Mouse (Mus musculus) limb, embryonic 12.5 days (tissue): ENCODE results near the gene Lcn4. TPM values are rescaled to one million over a fixed set of nuclear protein-coding genes. Genes with fewer than 3 reads are reported as not detected.

Source experiments
- ATAC-seq: fragments of 200-750 bp; cut with Nextera tagmentation; 2 replicates; pipeline ENCODE4 v1.8.0; 2017; ENCODE audit warnings: low read depth, moderate TSS enrichment; ENCODE audit not compliant: insufficient number of reproducible peaks, insufficient read depth, low FRiP score, low TSS enrichment
- H3K27ac ChIP-seq: fragments of 300-500 bp; sonication (generic); 2 replicates; pipeline ENCODE4 v1.5.1; 2016; ENCODE audit warnings: mild to moderate bottlenecking, moderate library complexity
- H3K27me3 ChIP-seq: fragments of 300-500 bp; sonication (generic); 2 replicates; pipeline ENCODE4 v1.6.1; 2016; ENCODE audit warnings: mild to moderate bottlenecking, moderate library complexity
- H3K36me3 ChIP-seq: fragments of 300-500 bp; sonication (generic); 2 replicates; pipeline ENCODE4 v1.6.1; 2016; ENCODE audit warnings: mild to moderate bottlenecking, moderate library complexity
- H3K4me1 ChIP-seq: fragments of 300-500 bp; sonication (generic); replicated peaks from 2 replicates; pipeline ENCODE4 v1.6.1; 2016
- H3K4me2 ChIP-seq: fragments of 300-500 bp; sonication (generic); 2 replicates; pipeline ENCODE4 v1.6.1; 2016; ENCODE audit warnings: mild to moderate bottlenecking, moderate library complexity
- H3K4me3 ChIP-seq: fragments of 300-500 bp; sonication (generic); replicated peaks from 2 replicates; pipeline ENCODE4 v1.5.1; 2016; ENCODE audit warnings: mild to moderate bottlenecking
- H3K9ac ChIP-seq: fragments of 300-500 bp; sonication (generic); replicated peaks from 2 replicates; pipeline ENCODE4 v1.6.1; 2016; ENCODE audit warnings: mild to moderate bottlenecking, moderate library complexity
- H3K9me3 ChIP-seq: fragments of 300-500 bp; sonication (generic); 2 replicates; pipeline ENCODE4 v1.6.1; 2016; ENCODE audit warnings: mild to moderate bottlenecking, moderate library complexity
- WGBS: fragments of 180-500 bp; shearing (Covaris S2); methylation state at CpG from one replicate; pipeline ENCODE4 v1.1.7; 2016; 5-methylcytosine and 5-hydroxymethylcytosine counted together
- polyA plus RNA-seq: library from polyadenylated mRNA; unstranded; fragments of >200 nt; fragmentation: Nextera tagmentation; extraction: Ambion mirVana; gene quantifications from 2 replicates; pipeline ENCODE4 v1.2.1, GENCODE M21; 2016

Lcn4 gene
- polyA plus RNA-seq, 1 experiment from 2014 or later, result not detected

DNA sequence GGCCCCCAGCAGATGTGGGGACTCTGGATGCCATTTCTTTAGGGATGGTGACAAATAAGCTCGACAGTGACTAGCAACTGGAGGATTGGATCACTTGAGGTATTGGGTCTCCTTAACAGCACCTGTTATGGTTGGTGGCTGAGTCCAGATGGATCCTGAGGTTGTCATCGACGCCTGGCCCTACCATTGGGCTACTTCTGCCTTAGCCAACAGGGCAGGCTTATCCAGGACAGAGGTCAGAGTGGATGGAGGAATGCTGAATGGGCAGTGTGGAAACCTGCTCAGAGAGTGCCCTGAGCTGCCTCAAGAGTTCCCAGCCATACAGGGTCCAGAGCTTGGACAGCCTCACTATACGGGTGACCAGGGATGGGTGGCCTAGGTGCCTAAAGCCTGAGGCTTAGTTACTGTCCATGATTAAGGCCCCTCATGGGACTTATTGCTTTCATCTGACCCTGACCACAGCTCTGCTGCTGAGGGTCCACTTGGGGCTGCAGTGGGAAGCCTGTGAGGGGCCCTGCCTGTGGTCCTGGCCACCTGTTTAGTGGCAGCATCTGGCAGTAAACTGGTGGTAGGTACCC lies 37.0 kb downstream of the Lcn4 start:
- ATAC-seq, result no peak
- Histone ChIP-seq H3K36me3 (peaks cover 70% of the 10 kb centered on the region), H3K27ac (0 out of 2 replicates have a peak overlapping the region, but pooled peaks have one; percentile 12), H3K27me3 (no peaks in the 10 kb centered on the region), H3K4me2 (no peak overlapping the region), H3K4me3 (no peak overlapping the region), H3K9ac (no peak overlapping the region), H3K4me1 (peaks cover 51% of the 10 kb centered on the region), H3K9me3 (no peaks in the 10 kb centered on the region)
- 76% methylated on average over 4 of the region's 4 CpGs for WGBS

DNA sequence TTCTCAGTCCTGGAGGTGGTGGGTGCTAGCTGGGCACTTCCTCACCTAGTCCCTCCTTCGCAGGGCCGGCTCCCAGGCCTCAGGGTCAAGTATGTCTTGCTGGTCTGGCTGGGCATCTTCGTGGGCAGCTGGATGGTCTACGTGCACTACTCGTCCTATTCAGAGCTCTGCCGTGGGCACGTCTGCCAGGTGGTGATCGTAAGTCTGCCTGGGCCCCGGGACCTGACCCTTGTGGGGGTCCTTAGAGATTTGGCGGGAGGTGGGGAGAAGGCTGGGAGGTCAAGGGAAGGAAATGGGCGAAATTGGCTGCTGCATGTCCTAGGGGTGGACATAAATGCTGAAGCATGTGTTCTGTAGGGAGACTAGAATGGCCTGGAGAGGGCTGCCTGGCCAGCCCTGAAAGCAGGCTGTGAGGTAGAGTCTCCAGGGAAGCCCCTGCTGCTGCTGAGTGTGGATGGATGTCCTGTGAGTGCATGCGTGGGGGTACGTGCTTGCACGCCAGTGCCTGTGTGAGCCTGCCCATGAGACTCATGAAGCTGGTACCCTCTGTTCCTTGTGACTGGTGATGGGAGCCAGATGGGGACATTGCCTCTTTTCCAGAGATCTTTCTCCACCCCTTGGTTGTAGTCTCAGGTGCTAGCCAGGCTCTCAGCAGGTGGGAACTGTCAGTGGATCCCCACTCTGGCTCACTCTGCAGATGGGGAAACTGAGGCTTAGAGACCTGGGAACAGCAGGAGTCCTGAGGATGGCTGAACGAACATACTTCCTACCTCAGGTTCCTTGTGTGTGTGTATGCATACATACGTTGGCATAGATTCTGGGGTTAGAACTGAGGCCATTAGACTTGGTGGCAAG lies 38.3 kb downstream of the Lcn4 start:
- Histone ChIP-seq H3K4me2 (no peak overlapping the region), H3K4me3 (no peak overlapping the region), H3K9me3 (no peaks in the 10 kb centered on the region), H3K9ac (no peak overlapping the region; the same call in 1 of the 2 replicates), H3K36me3 (peaks cover 57% of the 10 kb centered on the region), H3K27ac (0 out of 2 replicates have a peak overlapping the region, but pooled peaks have one; percentile 35), H3K27me3 (no peaks in the 10 kb centered on the region), H3K4me1 (peaks cover 42% of the 10 kb centered on the region)
- ATAC-seq, result no peak
- WGBS, result 77% methylated on average over 16 of the region's 16 CpGs

DNA sequence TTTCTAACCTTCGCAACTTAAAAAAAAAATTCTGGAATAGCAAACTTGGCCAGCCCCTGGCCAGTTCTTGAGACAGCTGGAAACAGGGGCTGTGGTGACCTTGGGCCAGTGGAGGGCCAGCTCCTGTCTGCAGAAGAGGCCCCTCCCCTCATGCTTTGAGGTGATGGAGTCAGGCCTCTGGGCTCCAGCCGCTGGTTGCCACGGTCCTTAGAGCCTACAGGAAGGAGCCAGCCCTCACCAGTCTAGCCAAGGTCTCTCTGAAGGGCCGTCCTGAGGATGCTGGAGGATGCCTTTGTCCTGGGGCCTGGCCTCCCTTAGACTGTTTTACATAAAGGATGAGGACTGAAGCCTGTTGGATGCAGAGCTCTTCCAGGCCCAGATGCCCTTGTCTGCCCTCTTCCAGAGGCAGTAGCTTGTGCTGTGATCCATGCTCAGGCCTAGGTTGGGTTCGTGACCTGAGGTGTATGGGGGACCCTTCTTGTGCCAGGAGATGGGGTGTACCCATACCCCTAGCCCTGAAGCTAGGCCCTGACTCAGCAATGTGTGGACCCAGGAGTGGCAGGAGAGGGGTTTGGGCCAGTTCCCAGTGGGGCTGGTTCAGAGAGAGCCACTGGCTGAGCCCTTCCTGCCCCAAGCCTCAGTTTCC lies 42.2 kb downstream of the Lcn4 start:
- peak; percentile 54 for ATAC-seq
- peaks cover 19% of the 10 kb centered on the region; the same call in 1 of the 2 replicates for H3K36me3 ChIP-seq
- peak overlapping the region; percentile 94 for H3K9ac ChIP-seq
- H3K27ac ChIP-seq, result peak overlapping the region; percentile 36; the same call in 1 of the 2 replicates
- peak overlapping the region; percentile 88 for H3K4me2 ChIP-seq
- no peaks in the 10 kb centered on the region for H3K27me3 ChIP-seq
- no peaks in the 10 kb centered on the region for H3K9me3 ChIP-seq
- peak overlapping the region; percentile 78 for H3K4me3 ChIP-seq
- WGBS, result 22% methylated on average over 5 of the region's 5 CpGs
- peaks cover 41% of the 10 kb centered on the region for H3K4me1 ChIP-seq

DNA sequence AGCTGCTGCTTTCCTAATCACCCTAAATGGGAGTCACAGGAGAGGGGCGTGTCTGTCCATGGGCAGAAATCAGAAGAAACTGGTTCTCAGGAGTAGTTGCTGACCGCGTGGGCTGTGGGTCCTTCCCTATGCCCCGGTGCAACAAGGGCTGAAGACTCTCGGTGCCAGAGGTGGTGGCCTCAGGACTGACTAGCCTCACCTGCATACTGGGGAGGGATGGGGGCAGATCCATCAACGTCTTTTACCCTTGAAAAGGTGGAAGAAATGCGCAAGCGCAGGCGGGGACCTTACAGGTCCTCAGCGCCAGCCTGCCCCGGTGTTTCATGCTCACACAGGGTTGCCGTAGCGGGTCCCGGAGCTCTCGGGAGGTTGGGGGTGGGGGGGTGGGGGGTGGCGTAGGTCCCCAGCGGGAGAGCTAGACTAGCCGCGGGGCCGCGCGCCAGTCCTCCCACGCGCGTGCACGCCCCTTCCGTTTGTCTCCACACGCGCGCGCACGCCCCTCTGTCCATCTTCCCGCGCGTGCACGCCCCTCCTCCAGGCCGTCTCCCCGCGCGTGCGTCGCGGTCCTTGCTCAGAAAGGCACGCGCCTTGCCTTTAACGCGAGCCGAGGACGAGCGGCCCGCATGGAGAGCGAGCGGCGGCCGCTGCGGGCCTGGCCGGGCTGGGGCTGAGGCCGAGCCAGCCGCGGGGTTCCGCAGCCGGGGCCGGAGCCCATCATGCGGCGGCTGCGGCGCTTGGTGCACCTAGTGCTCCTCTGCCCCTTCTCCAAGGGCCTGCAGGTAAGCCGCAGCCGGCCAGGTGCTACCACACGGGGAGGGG lies 43.0 kb downstream of the Lcn4 start, which contains the start of gene Fam69b:
Gene Fam69b (plus strand): TSS at position 537 of the 819 bp plus-strand sequence.
- Histone ChIP-seq H3K9me3 (no peaks in the 10 kb centered on the region), H3K27me3 (no peaks in the 10 kb centered on the region), H3K27ac (peak within 1 kb of the TSS; percentile 45; the same call in 1 of the 2 replicates), H3K36me3 (peaks cover 12% of the 10 kb centered on the region; the same call in 1 of the 2 replicates), H3K4me1 (peaks cover 40% of the 10 kb centered on the region), H3K4me3 (peak within 1 kb of the TSS; percentile 78), H3K4me2 (peak within 1 kb of the TSS; percentile 88), H3K9ac (peak within 1 kb of the TSS; percentile 94)
- 1% methylated on average over 70 of the region's 70 CpGs for WGBS
- ATAC-seq, result peak; percentile 54

DNA sequence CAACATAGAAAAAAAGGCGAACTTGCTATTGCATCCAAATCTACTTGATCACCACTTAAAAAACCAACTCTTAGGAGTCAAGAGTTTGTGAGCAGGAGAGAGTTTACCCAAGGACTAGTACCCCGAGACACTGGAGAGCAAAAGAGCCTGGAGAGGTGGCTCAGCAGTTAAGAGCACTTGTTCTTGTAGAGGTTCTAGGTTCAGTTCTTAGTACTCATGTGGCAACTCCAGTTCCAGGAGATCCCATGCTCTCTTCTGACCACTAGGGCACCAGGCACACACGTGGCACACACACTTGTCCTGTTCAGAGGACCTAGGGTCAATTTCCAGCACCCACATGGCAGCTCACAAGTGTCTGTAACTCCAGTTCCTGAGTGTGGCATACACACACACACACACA lies 45.0 kb downstream of the Lcn4 start:
- no peaks in the 10 kb centered on the region for H3K36me3 ChIP-seq
- no peaks in the 10 kb centered on the region for H3K27me3 ChIP-seq
- H3K4me1 ChIP-seq, result peaks cover 29% of the 10 kb centered on the region
- no peak overlapping the region for H3K4me3 ChIP-seq
- no peaks in the 10 kb centered on the region for H3K9me3 ChIP-seq
- ATAC-seq, result no peak
- H3K27ac ChIP-seq, result no peak overlapping the region
- WGBS, result 71% methylated on average over 3 of the region's 3 CpGs
- no peak overlapping the region for H3K9ac ChIP-seq
- no peak overlapping the region for H3K4me2 ChIP-seq

GRCm38 (mm10) chr2:26625419-26625818 lies 45.7 kb downstream of the Lcn4 start:
- Histone ChIP-seq H3K9ac (no peak overlapping the region), H3K36me3 (no peaks in the 10 kb centered on the region), H3K27ac (no peak overlapping the region), H3K27me3 (no peaks in the 10 kb centered on the region), H3K4me1 (peaks cover 22% of the 10 kb centered on the region), H3K9me3 (no peaks in the 10 kb centered on the region), H3K4me2 (no peak overlapping the region), H3K4me3 (no peak overlapping the region)
- WGBS, result 81% methylated on average over 3 of the region's 3 CpGs
- ATAC-seq, result no peak

GRCm38 (mm10) chr2:26622984-26623383 lies 48.1 kb downstream of the Lcn4 start:
- 0 out of 2 replicates have a peak, but pooled peaks cover 4% of the 10 kb centered on the region for H3K4me1 ChIP-seq
- H3K27ac ChIP-seq, result no peak overlapping the region
- H3K27me3 ChIP-seq, result no peaks in the 10 kb centered on the region; the same call in 1 of the 2 replicates
- WGBS, result 61% methylated on average over 5 of the region's 5 CpGs
- ATAC-seq, result no peak
- no peak overlapping the region for H3K4me2 ChIP-seq
- no peak overlapping the region for H3K9ac ChIP-seq
- no peaks in the 10 kb centered on the region for H3K36me3 ChIP-seq
- no peaks in the 10 kb centered on the region for H3K9me3 ChIP-seq
- no peak overlapping the region for H3K4me3 ChIP-seq

- no peak for ATAC-seq
- no peak overlapping the region for H3K9ac ChIP-seq
- WGBS, result 48% methylated on average over 2 of the region's 2 CpGs
- no peak overlapping the region for H3K27ac ChIP-seq
- H3K4me2 ChIP-seq, result no peak overlapping the region
- H3K36me3 ChIP-seq, result no peaks in the 10 kb centered on the region
- no peak overlapping the region for H3K4me3 ChIP-seq
- no peaks in the 10 kb centered on the region for H3K9me3 ChIP-seq
- no peaks in the 10 kb centered on the region; the same call in 1 of the 2 replicates for H3K27me3 ChIP-seq
- no peaks in the 10 kb centered on the region for H3K4me1 ChIP-seq
Observed at GRCm38 (mm10) chr2:26621246-26621645, 49.8 kb downstream of the Lcn4 start.

GRCm38 (mm10) chr2:26617928-26618327 lies 53.2 kb downstream of the Lcn4 start:
- H3K4me3 ChIP-seq, result no peak overlapping the region
- H3K27me3 ChIP-seq, result no peaks in the 10 kb centered on the region; the same call in 1 of the 2 replicates
- no peak for ATAC-seq
- H3K36me3 ChIP-seq, result no peaks in the 10 kb centered on the region
- H3K4me1 ChIP-seq, result no peaks in the 10 kb centered on the region
- no peak overlapping the region for H3K27ac ChIP-seq
- 68% methylated on average over 7 of the region's 7 CpGs for WGBS
- H3K9me3 ChIP-seq, result no peaks in the 10 kb centered on the region
- no peak overlapping the region for H3K9ac ChIP-seq
- H3K4me2 ChIP-seq, result no peak overlapping the region
